Mouse (Mus musculus) skeletal muscle tissue, postnatal 0 days (tissue): ENCODE results near the gene Xdh. TPM values are rescaled to one million over a fixed set of nuclear protein-coding genes. Genes with fewer than 3 reads are reported as not detected.

ENCODE experiments used
- polyA plus RNA-seq: library from polyadenylated mRNA; unstranded; fragments of >200 nt; fragmentation: Nextera tagmentation; extraction: Ambion mirVana; gene quantifications from 2 replicates; pipeline ENCODE4 v1.2.1, GENCODE M21; 2015

The Xdh gene
- 2.1 and 4.7 TPM in 2 replicates for polyA plus RNA-seq

GRCm38 (mm10) chr17:73950062-73950735 lies at the start of gene Xdh:
Xdh (minus strand) TSS chr17:73950196.

Other genes starting within 250 kb of the Xdh start
- 0.09 and 0.13 TPM in 2 replicates for gene Galnt14, start 239.7 kb downstream of the Xdh start, polyA plus RNA-seq
- 1.8 and 2.4 TPM in 2 replicates for gene Ehd3, start 146.1 kb downstream of the Xdh start, polyA plus RNA-seq
- gene Srd5a2, start 97.7 kb upstream of the Xdh start, polyA plus RNA-seq: not detected in 2 replicates